Mouse (Mus musculus): ENCODE measurements at regions not wholly inside any gene's neighbourhood (a gene's known extent, or its start where the extent isn't known, plus 50 kb on each side); places are given as distances from the start of the nearest gene placed in this dataset.

DNA sequence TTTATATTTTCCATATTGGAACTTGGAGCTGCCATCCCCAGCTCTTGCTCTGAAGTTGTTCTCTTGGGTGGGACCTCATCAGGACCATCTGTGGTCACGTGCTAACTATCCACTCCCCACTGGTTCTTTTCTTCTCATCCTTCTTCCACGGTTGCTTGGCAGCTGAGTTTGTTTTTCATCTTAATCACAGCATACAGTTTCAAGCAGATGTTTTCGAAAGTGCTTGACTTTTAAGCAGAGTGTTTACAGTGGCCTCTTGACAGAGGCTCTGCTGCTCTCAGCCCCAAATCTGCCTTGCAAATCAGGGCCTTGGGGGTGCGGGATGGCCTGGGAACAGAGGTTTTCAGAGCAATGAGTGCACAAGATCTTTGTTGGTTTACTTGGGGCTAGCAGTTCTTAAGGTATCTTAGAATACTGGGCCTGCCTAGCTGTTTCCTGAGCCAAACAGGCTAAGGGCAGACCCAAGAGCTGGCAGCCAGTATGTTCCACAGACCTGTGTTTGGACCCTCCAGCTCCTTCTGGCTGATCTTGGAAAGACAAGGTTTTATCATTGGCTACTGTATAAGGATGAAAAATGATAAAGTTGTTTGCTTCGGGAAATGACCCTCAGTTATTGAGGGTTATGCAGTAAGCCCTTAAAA, 113.0 kb upstream of the Sash1 start:
- no peak for DNase-seq (ENCODE audit: low read depth, low spot score)

DNA sequence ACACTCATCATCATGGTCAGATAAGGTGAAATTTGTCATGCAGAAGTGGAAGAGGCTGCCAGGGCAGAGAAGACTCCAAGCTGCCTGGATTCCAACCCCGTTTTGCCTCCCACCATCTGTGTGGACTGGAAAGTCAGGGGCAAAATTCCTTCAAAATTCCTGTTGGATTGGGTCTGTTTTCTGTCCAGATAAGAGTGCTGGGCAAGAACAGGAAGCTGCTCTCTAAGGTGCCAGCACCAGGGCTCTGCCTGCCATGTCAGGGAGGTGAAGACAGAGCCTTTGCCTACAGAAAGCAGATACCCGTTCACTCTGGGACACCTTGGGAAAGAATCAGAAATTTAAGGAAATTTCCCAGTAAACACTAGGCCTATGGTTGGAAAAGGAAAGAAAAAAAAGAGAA, 112.5 kb upstream of the Sash1 start:
- DNase-seq (ENCODE audit: low read depth, low spot score): no peak

GRCm38 (mm10) chr10:8995097-8995496, 109.2 kb upstream of the Sash1 start:
- no peak for DNase-seq (ENCODE audit: low read depth, low spot score)

DNA sequence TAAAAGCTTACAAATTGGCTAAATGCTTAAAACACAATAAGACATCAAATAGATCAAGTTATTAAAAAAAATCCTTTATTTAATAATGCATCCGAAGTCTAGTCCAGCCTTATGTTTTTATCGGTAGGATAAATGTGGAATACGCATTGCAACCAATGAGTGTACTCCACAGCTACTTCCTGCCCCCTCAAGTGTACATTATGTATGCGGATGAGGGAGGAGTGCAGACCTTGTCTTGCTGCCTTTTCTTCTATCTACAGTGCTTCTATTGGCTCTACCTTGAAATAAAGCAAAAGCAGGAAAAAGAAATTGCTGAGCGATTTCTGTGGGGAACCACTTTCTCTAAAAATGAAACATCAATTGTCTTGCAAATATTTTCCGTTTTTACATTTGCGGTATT, 100.5 kb upstream of the Sash1 start:
- DNase-seq (ENCODE audit: low read depth, low spot score): no peak

GRCm38 (mm10) chr10:8983347-8983746, 97.5 kb upstream of the Sash1 start:
- no peak for DNase-seq (ENCODE audit: low read depth, low spot score)

- no peak for DNase-seq (ENCODE audit: low read depth, low spot score)
These were observed 94.7 kb upstream of the Sash1 start for GRCm38 (mm10) chr10:8980568-8980967.

GRCm38 (mm10) chr10:8978595-8978994, 92.7 kb upstream of the Sash1 start:
- DNase-seq (ENCODE audit: low read depth, low spot score): no peak

DNA sequence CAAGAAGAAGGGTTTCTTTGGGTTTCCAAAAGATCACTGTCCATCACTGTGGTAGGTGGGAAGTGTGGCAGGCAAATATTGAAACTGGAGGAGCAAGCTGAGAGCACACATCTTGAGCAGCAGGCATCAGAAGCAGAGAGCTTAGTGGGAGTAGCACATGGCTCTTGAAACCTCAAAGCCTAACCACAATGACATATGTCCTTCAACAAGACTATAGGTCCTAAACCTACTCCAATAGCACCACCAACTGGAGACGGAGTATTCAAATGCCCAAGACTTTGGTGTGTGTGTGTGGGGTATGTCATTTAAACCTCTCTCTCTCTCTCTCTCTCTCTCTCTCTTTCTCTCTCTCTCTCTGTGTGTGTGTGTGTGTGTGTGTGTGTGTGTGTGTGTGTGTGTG, 88.1 kb upstream of the Sash1 start:
- no peak for DNase-seq (ENCODE audit: low read depth, low spot score)

DNA sequence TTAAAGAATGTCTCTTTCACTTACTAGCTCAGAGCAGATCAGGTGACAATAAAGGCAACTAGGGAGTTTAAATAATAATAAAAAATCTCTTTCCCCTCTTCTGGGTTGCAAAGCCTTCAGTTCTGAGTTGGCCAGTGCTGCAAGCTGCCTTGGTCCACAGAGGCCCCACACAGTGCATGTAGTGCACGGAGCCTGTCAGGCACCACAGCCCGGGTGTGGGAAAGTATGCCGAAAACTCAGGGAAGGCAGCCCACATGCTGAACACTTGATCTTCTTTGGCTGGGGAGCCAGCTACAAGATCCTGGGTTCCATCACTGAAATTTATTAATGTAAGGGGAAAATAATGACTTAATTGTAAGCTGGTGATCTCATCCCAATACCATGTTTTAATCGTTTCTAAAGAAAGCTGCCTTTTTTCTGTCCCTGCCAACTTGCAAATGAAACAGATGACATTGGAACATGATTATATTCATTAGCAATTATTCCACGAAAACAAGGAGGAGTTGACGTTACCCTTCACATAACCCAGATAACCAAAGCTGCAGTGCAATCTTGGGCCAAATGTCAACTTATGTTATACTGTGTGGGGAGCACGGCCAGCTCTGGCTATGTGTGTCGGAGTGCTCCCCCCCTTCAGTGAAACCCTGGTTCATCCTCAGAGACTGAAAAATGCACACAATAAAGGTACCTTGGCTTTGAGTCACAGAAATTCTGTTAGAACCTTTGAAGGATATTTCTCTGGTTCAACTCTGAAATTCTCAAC, 87.1 kb upstream of the Sash1 start:
- DNase-seq (ENCODE audit: low read depth, low spot score): no peak

- no peak for DNase-seq (ENCODE audit: low read depth, low spot score)
These were observed 84.9 kb upstream of the Sash1 start for GRCm38 (mm10) chr10:8970807-8971206.

- DNase-seq (ENCODE audit: low read depth, low spot score): no peak
These were observed 83.7 kb upstream of the Sash1 start for GRCm38 (mm10) chr10:8969586-8969985.

DNA sequence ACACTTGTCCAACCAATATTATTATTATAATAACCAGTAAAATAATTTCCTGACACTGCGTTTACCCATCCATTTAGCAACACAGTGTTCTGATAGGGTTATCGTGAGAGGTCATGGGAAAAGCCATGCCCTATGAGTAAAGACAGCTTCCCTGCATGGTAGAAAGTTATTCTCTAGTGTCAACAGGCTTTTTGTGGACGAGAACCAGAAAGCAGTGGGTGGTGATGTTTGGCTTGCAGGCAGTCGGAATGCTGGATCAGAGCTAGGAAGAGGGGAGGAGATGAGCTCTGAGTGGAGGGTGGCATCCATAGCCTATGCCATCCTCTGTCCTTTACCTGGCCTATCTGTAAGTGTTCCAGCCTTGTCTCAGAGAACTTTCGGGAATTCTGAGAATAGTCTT, 83.1 kb upstream of the Sash1 start:
- DNase-seq (ENCODE audit: low read depth, low spot score): no peak

DNA sequence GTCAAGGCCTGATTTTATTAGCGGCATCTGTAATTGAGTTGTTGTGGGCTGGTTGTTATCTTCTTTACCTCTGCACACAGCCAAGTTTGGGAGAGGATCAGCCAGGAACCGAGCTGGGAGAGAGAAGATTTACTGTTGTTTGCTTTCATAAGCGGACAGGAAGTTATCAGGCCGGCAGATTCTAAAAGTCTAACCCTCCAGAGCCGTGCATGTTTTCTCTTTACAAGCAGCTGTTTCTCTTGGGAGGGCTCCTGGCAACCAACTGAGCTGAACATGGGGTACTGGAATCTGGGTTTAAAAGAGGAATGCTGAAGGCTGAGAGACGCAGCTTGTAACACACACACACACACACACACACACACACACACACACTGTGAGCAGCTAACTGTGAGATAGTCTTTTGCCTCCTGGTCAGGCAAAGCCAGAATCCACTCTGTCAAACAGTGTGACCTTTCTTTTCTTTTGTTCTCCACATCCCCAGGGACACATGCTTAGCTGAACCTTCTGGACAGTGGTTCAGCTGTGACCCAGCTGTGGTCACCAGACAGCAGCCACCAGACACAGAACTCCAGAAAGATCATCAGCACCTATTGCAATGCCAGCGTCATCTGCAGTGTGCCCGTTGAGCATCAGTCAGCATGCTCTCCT, 82.5 kb upstream of the Sash1 start:
- DNase-seq (ENCODE audit: low read depth, low spot score): no peak

- no peak for DNase-seq (ENCODE audit: low read depth, low spot score)
These were observed 77.1 kb upstream of the Sash1 start for GRCm38 (mm10) chr10:8962921-8963320.

- DNase-seq (ENCODE audit: low read depth, low spot score): no peak
These were observed 75.2 kb upstream of the Sash1 start for GRCm38 (mm10) chr10:8960964-8961675.

DNA sequence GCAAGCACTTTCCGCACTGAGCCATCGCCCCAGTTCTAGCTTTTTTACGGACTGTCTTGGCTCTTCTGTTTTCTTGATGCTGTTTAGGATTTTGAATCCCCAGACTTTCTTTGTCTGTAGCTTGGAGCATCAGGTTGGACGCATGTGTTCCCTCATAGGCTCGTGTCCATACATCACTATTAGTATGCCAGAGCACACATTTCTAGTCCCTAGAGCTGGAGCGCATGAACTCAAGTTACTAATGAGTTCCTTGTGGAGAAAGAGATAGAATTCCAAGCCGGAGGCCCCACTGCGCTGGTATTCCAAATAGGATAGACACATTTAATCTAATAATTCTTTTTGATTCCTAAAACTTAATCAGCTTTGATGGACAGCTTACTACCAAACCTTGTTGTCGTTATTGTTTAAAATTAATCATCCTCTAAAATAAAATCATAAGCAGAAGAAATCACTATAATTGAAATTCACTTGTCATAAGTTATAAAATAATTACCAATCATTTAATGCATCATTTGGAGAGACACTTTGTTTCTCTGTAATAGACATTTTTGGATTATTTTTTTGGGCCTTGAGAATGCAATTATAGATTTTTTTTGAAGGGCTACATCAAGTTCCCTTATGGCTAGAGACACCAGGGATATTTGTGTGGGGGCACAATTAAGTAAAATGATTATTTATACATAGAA, 74.5 kb upstream of the Sash1 start:
- no peak for DNase-seq (ENCODE audit: low read depth, low spot score)

- no peak for DNase-seq (ENCODE audit: low read depth, low spot score)
These were observed 69.8 kb upstream of the Sash1 start for GRCm38 (mm10) chr10:8955499-8956211.

- no peak for DNase-seq (ENCODE audit: low read depth, low spot score)
These were observed 68.1 kb upstream of the Sash1 start for GRCm38 (mm10) chr10:8954003-8954402.

DNA sequence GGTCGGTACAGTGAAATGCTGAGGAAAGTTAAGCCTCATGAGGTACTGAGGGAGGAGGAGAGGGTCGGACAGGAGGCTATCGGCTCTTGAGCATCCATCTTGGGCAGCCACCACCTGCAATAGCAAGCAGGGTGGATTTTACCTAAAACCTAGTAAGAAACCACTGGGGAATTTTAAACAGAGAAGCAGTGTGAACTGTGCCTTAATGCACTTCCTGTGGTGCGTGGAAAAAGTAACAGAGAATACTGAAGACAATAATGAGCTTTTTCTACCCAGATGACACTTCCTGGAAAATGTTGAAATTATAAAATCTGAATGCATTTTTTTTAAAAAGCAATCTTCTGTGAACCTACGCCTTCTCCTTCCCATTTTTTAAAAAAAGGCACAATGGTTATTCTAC, 67.1 kb upstream of the Sash1 start:
- DNase-seq (ENCODE audit: low read depth, low spot score): no peak

DNA sequence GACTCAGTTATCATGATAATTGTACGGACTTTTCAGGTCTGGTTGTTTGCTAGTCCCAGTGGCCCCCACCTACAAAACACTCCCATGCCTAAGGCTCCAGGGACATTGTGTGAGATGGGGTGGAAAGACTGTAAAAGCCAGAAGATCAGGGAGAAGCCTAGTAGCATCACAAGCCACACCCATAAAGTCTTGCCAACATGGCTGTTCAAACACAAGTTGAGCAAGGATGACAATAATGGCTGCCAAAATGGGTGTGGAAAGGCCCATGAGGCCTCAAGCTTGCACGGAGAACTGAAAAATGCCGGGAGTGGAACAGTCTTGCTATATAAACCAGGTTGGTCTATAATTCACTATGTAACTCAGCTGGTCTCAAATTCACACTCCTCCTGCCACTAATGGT, 66.1 kb upstream of the Sash1 start:
- no peak for DNase-seq (ENCODE audit: low read depth, low spot score)

DNA sequence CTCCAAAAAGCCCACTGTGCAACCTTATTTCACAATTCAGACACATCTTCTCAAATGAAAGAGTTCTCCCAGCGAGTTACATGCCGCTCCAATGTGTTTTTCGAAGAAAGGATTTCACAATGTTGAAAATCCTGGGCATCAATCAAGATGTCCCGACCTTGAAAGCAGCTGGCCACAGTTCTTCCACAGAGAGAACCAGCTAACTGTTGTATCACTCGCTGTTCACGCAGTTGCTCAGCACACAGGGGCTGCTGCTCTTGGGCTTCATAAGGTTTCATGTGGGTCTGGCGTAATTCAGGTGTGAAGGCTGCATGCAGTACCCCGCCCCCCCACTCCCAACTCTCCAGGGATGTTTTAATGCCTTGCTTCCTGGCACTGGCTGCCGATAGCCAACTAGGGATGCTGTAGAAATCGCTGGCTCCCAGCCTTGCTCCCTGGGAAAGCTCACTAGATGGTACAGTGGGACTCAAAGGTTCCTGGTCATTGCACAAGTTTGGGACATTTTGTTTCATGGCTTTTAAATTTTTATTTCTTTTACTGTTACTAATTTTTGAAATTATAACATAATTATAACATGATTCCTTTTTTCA, 65.5 kb upstream of the Sash1 start:
- DNase-seq (ENCODE audit: low read depth, low spot score): no peak
